Mouse (Mus musculus): ENCODE data around the gene Calhm3. TPM values are rescaled to one million over a fixed set of nuclear protein-coding genes. Genes with fewer than 3 reads are reported as not detected.
A peak's percentile ranks its signal among the peaks of the same experiment; 100 is the strongest.

Calhm3 gene
- polyA plus RNA-seq, 1 experiment: not detected

GRCm38 (mm10) chr19:47168793-47169412 is 11.3 kb upstream of the Calhm3 start:
- no peak overlapping the region for H3K4me3 ChIP-seq (ENCODE audit: insufficient read depth, low read length)
- no peaks in the 10 kb centered on the region for H3K4me1 ChIP-seq (ENCODE audit: control insufficient read depth, insufficient read depth, low read length)
- no peak overlapping the region for H3K27ac ChIP-seq (ENCODE audit: insufficient read depth, low read length)
- TF ChIP-seq CTCF (IDR thresholded peaks at IDR 0.05; ENCODE audit: borderline replicate concordance, insufficient read depth, low read length) (peak; percentile 61; the same call in 1 of the 2 replicates), POLR2A (IDR thresholded peaks at IDR 0.05; ENCODE audit: low read depth, low read length) (no peak)

GRCm38 (mm10) chr19:47168223-47168622 is 10.7 kb upstream of the Calhm3 start:
- no peaks in the 10 kb centered on the region for H3K4me1 ChIP-seq (ENCODE audit: control insufficient read depth, insufficient read depth, low read length)
- no peak overlapping the region for H3K27ac ChIP-seq (ENCODE audit: insufficient read depth, low read length)
- no peak overlapping the region for H3K4me3 ChIP-seq (ENCODE audit: insufficient read depth, low read length)
- peak; percentile 17; the same call in 1 of the 2 replicates for TF ChIP-seq CTCF (IDR thresholded peaks at IDR 0.05; ENCODE audit: borderline replicate concordance, insufficient read depth, low read length)
- TF ChIP-seq POLR2A (IDR thresholded peaks at IDR 0.05; ENCODE audit: low read depth, low read length): no peak

DNA sequence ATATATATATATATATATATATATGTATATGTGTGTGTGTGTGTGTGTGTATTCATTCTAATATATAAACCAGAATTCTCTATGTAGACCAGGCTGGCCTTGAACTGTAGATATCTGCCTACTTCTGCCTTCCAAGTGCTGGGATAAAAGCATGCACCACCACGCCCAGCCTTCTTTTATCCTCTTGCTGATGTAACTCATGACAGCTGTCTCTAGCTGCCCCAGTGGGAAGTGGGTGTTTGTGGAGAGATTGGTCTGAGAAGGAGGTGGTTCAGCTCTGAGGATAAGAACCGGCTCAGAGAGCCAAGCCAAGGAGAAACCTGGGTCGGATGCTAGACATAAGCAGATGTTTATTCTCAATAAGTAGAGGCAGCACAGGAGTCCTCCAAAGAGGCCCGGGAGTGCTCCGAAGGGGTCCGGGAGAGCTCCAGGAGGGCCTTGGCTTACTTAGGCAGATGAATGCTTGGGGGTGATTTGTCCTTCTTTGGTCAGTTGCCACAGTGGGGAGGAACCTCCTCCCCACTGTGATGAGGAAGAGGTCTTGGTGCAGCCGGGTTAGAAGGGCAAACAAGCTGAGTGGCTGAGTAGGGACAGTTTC is 10.2 kb upstream of the Calhm3 start:
- TF ChIP-seq POLR2A (IDR thresholded peaks at IDR 0.05; ENCODE audit: low read depth, low read length) (no peak), CTCF (IDR thresholded peaks at IDR 0.05; ENCODE audit: borderline replicate concordance, insufficient read depth, low read length) (no peak)
- Histone ChIP-seq H3K27ac (ENCODE audit: insufficient read depth, low read length) (no peak overlapping the region), H3K4me1 (ENCODE audit: control insufficient read depth, insufficient read depth, low read length) (no peaks in the 10 kb centered on the region), H3K4me3 (ENCODE audit: insufficient read depth, low read length) (no peak overlapping the region)

- TF ChIP-seq POLR2A (IDR thresholded peaks at IDR 0.05; ENCODE audit: low read depth, low read length) (no peak), CTCF (IDR thresholded peaks at IDR 0.05; ENCODE audit: borderline replicate concordance, insufficient read depth, low read length) (no peak)
- no peak overlapping the region for H3K27ac ChIP-seq (ENCODE audit: insufficient read depth, low read length)
- no peak overlapping the region for H3K4me3 ChIP-seq (ENCODE audit: insufficient read depth, low read length)
Measured at GRCm38 (mm10) chr19:47166758-47167157, 9.2 kb upstream of the Calhm3 start.

DNA sequence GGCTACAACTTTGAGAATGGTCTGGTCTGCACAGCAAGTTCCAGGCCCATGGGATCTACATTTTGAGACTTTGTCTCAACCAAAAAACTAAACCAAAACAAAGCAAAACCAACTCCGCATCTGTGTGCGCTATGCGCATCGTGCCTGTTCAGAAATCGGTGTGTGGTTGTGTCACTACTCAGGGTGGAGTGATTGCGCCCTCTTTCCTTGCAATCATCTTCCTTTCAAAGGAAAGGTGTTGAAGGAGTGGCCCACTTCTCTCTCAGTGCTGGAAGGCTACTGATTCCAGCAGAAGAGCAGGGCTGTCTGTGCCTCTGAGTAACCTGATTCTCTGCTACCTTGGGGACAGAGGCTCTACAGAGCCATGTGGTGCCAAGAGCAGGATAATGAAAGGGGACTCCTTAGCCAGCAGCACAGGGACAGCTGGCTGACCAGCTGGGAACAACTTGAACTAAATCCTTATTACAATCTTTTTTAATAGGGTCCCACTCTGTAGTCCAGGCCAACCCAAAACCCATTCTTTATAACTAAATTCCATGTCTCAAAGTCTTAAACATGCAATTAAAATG is 5.7 kb upstream of the Calhm3 start:
- H3K4me3 ChIP-seq (ENCODE audit: insufficient read depth, low read length): no peak overlapping the region
- TF ChIP-seq CTCF (IDR thresholded peaks at IDR 0.05; ENCODE audit: borderline replicate concordance, insufficient read depth, low read length) (no peak), POLR2A (IDR thresholded peaks at IDR 0.05; ENCODE audit: low read depth, low read length) (no peak)
- H3K4me1 ChIP-seq (ENCODE audit: control insufficient read depth, insufficient read depth, low read length): no peaks in the 10 kb centered on the region
- no peak overlapping the region for H3K27ac ChIP-seq (ENCODE audit: insufficient read depth, low read length)

More at GRCm38 (mm10) chr19:47166758-47167157, 9.2 kb upstream of the Calhm3 start:
- H3K4me1 ChIP-seq (ENCODE audit: control insufficient read depth, insufficient read depth, low read length): no peaks in the 10 kb centered on the region

DNA sequence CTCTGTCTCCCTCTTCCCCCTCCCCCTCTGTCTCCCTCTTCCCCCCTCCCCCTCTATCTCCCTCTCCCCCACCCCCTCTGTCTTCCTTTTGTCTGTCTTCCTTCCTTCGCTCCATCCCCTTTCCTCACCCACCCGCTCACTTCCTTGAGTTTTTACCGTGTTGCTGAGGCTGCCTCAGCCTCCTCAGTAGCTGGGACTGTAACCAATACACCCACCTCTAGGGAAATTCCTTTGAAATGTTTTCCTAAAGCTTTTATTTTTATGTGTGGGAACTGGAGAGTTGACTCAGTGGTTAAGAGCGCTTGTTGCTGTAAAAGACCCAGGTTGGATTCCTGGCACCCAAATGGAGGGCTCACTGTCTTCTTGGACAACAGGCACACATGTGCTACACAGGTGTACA is 4.1 kb upstream of the Calhm3 start:
- Histone ChIP-seq H3K4me3 (ENCODE audit: insufficient read depth, low read length) (no peak overlapping the region), H3K27ac (ENCODE audit: insufficient read depth, low read length) (no peak overlapping the region), H3K4me1 (ENCODE audit: control insufficient read depth, insufficient read depth, low read length) (no peaks in the 10 kb centered on the region)
- TF ChIP-seq CTCF (IDR thresholded peaks at IDR 0.05; ENCODE audit: borderline replicate concordance, insufficient read depth, low read length): no peak
- TF ChIP-seq POLR2A (IDR thresholded peaks at IDR 0.05; ENCODE audit: low read depth, low read length): no peak

GRCm38 (mm10) chr19:47153767-47154166 is 3.8 kb downstream of the Calhm3 start:
- Histone ChIP-seq H3K27ac (ENCODE audit: insufficient read depth, low read length) (no peak overlapping the region), H3K4me3 (ENCODE audit: insufficient read depth, low read length) (no peak overlapping the region), H3K4me1 (ENCODE audit: control insufficient read depth, insufficient read depth, low read length) (no peaks in the 10 kb centered on the region)
- TF ChIP-seq CTCF (IDR thresholded peaks at IDR 0.05; ENCODE audit: borderline replicate concordance, insufficient read depth, low read length): no peak
- TF ChIP-seq POLR2A (IDR thresholded peaks at IDR 0.05; ENCODE audit: low read depth, low read length): no peak

DNA sequence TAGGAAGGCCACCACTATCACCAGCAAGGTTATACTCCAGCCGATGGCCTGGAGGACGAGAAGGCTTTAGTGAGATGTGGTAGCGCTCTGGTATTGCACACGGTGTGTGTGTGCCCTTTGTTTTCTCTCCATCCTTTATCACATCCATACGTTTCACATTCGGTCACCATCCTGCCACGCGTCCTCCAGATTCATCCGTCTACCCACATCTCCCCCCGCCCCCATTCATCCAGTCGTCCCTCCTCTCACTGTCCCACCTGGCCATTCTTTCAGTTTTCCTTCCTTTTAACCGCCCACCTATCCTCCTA is 5.5 kb downstream of the Calhm3 start:
- TF ChIP-seq POLR2A (IDR thresholded peaks at IDR 0.05; ENCODE audit: low read depth, low read length) (no peak), CTCF (IDR thresholded peaks at IDR 0.05; ENCODE audit: borderline replicate concordance, insufficient read depth, low read length) (no peak)
- Histone ChIP-seq H3K4me3 (ENCODE audit: insufficient read depth, low read length) (no peak overlapping the region), H3K4me1 (ENCODE audit: control insufficient read depth, insufficient read depth, low read length) (no peaks in the 10 kb centered on the region), H3K27ac (ENCODE audit: insufficient read depth, low read length) (no peak overlapping the region)

DNA sequence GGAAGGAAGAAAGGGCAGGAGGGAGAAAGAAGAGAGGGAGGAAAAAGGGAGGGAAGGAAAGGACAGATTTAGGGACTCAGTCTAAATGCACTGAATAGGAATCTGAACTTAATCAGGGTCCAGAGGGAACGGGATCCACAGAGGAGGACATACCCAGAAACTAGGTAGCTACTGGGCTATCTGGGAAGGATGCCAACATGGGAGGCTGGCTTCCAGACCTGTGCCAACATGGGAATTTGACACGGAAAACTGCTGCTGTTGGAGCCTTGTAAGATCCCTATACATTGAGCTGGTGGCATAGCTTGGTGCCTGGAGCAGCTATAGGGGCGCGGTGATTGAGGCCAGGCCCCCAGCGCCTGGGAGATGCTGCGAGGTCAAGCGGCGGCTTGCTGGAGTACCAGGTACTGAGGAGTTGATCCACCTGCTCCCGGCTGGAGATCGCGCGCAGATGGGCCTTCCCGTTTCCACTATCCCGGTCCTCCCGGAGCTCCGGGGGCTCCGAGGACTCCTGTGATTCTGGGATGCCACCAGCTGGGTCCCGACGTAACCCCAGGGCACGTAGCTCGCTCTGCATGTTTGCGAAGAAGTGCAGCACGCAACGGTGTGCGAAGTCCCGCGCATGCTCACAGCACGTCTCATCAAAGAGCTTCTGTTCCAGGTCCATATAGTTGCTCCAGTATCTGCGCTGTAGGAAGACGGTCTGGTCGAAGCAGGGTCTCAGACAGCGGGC is 6.1 kb downstream of the Calhm3 start:
- H3K27ac ChIP-seq (ENCODE audit: insufficient read depth, low read length): no peak overlapping the region
- TF ChIP-seq POLR2A (IDR thresholded peaks at IDR 0.05; ENCODE audit: low read depth, low read length) (no peak), CTCF (IDR thresholded peaks at IDR 0.05; ENCODE audit: borderline replicate concordance, insufficient read depth, low read length) (no peak)
- no peaks in the 10 kb centered on the region for H3K4me1 ChIP-seq (ENCODE audit: control insufficient read depth, insufficient read depth, low read length)
- no peak overlapping the region for H3K4me3 ChIP-seq (ENCODE audit: insufficient read depth, low read length)

DNA sequence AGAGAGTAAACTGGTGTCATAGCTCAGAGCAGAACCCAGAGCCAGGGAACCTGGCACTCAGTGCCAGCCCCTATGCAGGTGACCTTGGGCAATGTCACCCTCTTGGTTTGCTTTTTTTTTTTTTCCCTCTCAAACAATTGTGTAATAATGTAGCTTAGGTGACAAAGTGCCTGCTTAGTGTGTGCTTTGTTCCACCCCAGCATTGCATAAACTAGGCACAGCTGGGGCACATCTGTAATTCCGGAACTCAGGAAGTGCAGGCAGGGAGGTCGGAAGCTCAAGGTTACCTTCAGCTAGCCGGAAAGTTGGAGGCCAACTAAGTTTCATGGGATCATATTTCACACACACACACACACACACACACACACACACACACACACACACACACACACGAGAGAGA is 7.7 kb downstream of the Calhm3 start:
- TF ChIP-seq CTCF (IDR thresholded peaks at IDR 0.05; ENCODE audit: borderline replicate concordance, insufficient read depth, low read length): no peak
- no peak for TF ChIP-seq POLR2A (IDR thresholded peaks at IDR 0.05; ENCODE audit: low read depth, low read length)
- Histone ChIP-seq H3K4me1 (ENCODE audit: control insufficient read depth, insufficient read depth, low read length) (no peaks in the 10 kb centered on the region), H3K4me3 (ENCODE audit: insufficient read depth, low read length) (no peak overlapping the region), H3K27ac (ENCODE audit: insufficient read depth, low read length) (no peak overlapping the region)

Measured in embryonic fibroblast, embryonic 13.5 days (primary cell).